Mouse (Mus musculus) ES-Bruce4 (cell line): ENCODE measurements around the gene Gcsam. TPM values are rescaled to one million over a fixed set of nuclear protein-coding genes. Genes with fewer than 3 reads are reported as not detected.

ENCODE experiments used
- H3K27ac ChIP-seq: 2 replicates; pipeline ENCODE4 v1.5.1; 2012; ENCODE audit warnings: low read length, inconsistent platforms; ENCODE audit not compliant: insufficient read depth
- H3K27me3 ChIP-seq: 2 replicates; pipeline ENCODE4 v1.6.1; 2012; ENCODE audit warnings: mild to moderate bottlenecking, low read length, inconsistent platforms; ENCODE audit not compliant: control insufficient read depth, poor library complexity, insufficient read depth, severe bottlenecking
- H3K36me3 ChIP-seq: 2 replicates; pipeline ENCODE4 v1.6.1; 2012; ENCODE audit warnings: inconsistent platforms, mild to moderate bottlenecking, low read length, moderate library complexity; ENCODE audit not compliant: control insufficient read depth, poor library complexity, insufficient read depth, severe bottlenecking
- H3K4me1 ChIP-seq: one replicate; pipeline ENCODE4 v1.8.1; 2011; ENCODE audit warnings: low read length; ENCODE audit not compliant: control insufficient read depth, insufficient read depth
- H3K4me3 ChIP-seq: 2 replicates; pipeline ENCODE4 v1.5.1; 2011; ENCODE audit warnings: low read depth, mild to moderate bottlenecking, low read length
- H3K9ac ChIP-seq: 2 replicates; pipeline ENCODE4 v1.6.1; 2012; ENCODE audit warnings: low read depth, mild to moderate bottlenecking, inconsistent platforms; ENCODE audit not compliant: poor library complexity, severe bottlenecking
- H3K9me3 ChIP-seq: replicated peaks from 2 replicates; pipeline ENCODE4 v1.6.1; 2012; ENCODE audit warnings: mild to moderate bottlenecking, low read length, inconsistent platforms; ENCODE audit not compliant: control insufficient read depth, poor library complexity, insufficient read depth, severe bottlenecking
- CTCF ChIP-seq: IDR thresholded peaks from one replicate; pipeline ENCODE4 v1.8.1; 2011; ENCODE audit warnings: low read depth, low read length
- EP300 ChIP-seq: IDR thresholded peaks from 2 replicates; pipeline ENCODE4 v1.6.1; 2011; ENCODE audit warnings: low read depth, low read length; ENCODE audit not compliant: insufficient read depth
- POLR2A ChIP-seq: IDR thresholded peaks from one replicate; pipeline ENCODE4 v1.8.1; 2011; ENCODE audit warnings: low read length; ENCODE audit not compliant: insufficient read depth
- polyA plus RNA-seq: library from polyadenylated mRNA; stranded (reverse); fragments of >200 nt; gene quantifications from 2 replicates; pipeline ENCODE4 v1.2.4, GENCODE M21; 2011; ENCODE audit warnings: low read depth; ENCODE audit not compliant: missing spikeins, insufficient read depth, insufficient read length

The Gcsam gene
- polyA plus RNA-seq, 1 experiment: not detected

GRCm38 (mm10) chr16:45608481-45608954, 1.7 kb upstream of the Gcsam start:
- Histone ChIP-seq H3K27me3 (no peaks in the 10 kb centered on the region), H3K36me3 (no peaks in the 10 kb centered on the region), H3K27ac (no peak overlapping the region), H3K4me3 (no peak overlapping the region), H3K9ac (no peak overlapping the region), H3K9me3 (no peaks in the 10 kb centered on the region), H3K4me1 (no peaks in the 10 kb centered on the region)
- TF ChIP-seq POLR2A (no peak), EP300 (no peak), CTCF (no peak)

- Histone ChIP-seq H3K9me3 (no peaks in the 10 kb centered on the region), H3K36me3 (no peaks in the 10 kb centered on the region), H3K27me3 (no peaks in the 10 kb centered on the region), H3K4me1 (no peaks in the 10 kb centered on the region), H3K27ac (no peak overlapping the region), H3K4me3 (no peak overlapping the region), H3K9ac (no peak overlapping the region)
- no peak for TF ChIP-seq CTCF
Observed at GRCm38 (mm10) chr16:45609300-45609699, 880 bp upstream of the Gcsam start.

GRCm38 (mm10) chr16:45613247-45613646, 3.1 kb downstream of the Gcsam start:
- no peak for TF ChIP-seq CTCF
- TF ChIP-seq EP300: no peak
- TF ChIP-seq POLR2A: no peak
- H3K9me3 ChIP-seq: no peaks in the 10 kb centered on the region
- no peaks in the 10 kb centered on the region for H3K36me3 ChIP-seq
- no peaks in the 10 kb centered on the region for H3K4me1 ChIP-seq
- no peak overlapping the region for H3K4me3 ChIP-seq
- H3K27ac ChIP-seq: no peak overlapping the region
- peaks cover 3% of the 10 kb centered on the region; the same call in 1 of the 2 replicates for H3K27me3 ChIP-seq
- no peak overlapping the region for H3K9ac ChIP-seq

- no peak for TF ChIP-seq POLR2A
- TF ChIP-seq CTCF: no peak
- TF ChIP-seq EP300: no peak
- peaks cover 3% of the 10 kb centered on the region; the same call in 1 of the 2 replicates for H3K27me3 ChIP-seq
- H3K9me3 ChIP-seq: no peaks in the 10 kb centered on the region
- no peaks in the 10 kb centered on the region for H3K36me3 ChIP-seq
- H3K4me1 ChIP-seq: no peaks in the 10 kb centered on the region
- no peak overlapping the region for H3K4me3 ChIP-seq
- H3K27ac ChIP-seq: no peak overlapping the region
- no peak overlapping the region for H3K9ac ChIP-seq
Observed at GRCm38 (mm10) chr16:45615944-45616343, 5.8 kb downstream of the Gcsam start.

- Histone ChIP-seq H3K27ac (no peak overlapping the region), H3K4me3 (no peak overlapping the region), H3K9me3 (no peaks in the 10 kb centered on the region), H3K36me3 (no peaks in the 10 kb centered on the region), H3K4me1 (no peaks in the 10 kb centered on the region), H3K27me3 (peaks cover 3% of the 10 kb centered on the region; the same call in 1 of the 2 replicates), H3K9ac (no peak overlapping the region)
- no peak for TF ChIP-seq CTCF
- TF ChIP-seq EP300: no peak
- no peak for TF ChIP-seq POLR2A
Observed at GRCm38 (mm10) chr16:45619751-45620375, 9.7 kb downstream of the Gcsam start.

GRCm38 (mm10) chr16:45623230-45623629, 13.1 kb downstream of the Gcsam start:
- H3K27me3 ChIP-seq: no peaks in the 10 kb centered on the region
- H3K9me3 ChIP-seq: no peaks in the 10 kb centered on the region
- H3K4me1 ChIP-seq: no peaks in the 10 kb centered on the region
- H3K4me3 ChIP-seq: no peak overlapping the region
- no peak overlapping the region for H3K27ac ChIP-seq
- no peak overlapping the region for H3K9ac ChIP-seq
- no peaks in the 10 kb centered on the region for H3K36me3 ChIP-seq
- TF ChIP-seq EP300 (no peak), CTCF (no peak), POLR2A (no peak)
